Mouse (Mus musculus) gastrocnemius, adult 2 months (tissue): ENCODE measurements around the gene Eps8l2. TPM values are rescaled to one million over a fixed set of nuclear protein-coding genes. Genes with fewer than 3 reads are reported as not detected.

ENCODE experiments used
- DNase-seq: peaks from one replicate; pipeline ENCODE4 v3.0.0; 2022
- H3K27ac ChIP-seq: fragments of 200-600 bp; 2 replicates; pipeline ENCODE4 v1.8.1; 2022; ENCODE audit warnings: mild to moderate bottlenecking
- H3K4me3 ChIP-seq: fragments of 200-600 bp; 2 replicates; pipeline ENCODE4 v1.8.1; 2022; ENCODE audit warnings: mild to moderate bottlenecking, moderate library complexity
- CTCF ChIP-seq: fragments of 200-600 bp; IDR thresholded peaks from 2 replicates; pipeline ENCODE4 v1.8.1; 2022; ENCODE audit warnings: antibody characterized with exemption, mild to moderate bottlenecking, moderate library complexity
- intact Hi-C: fragments of 180-260 bp; cut with DNase I; formaldehyde crosslinking; loops from one replicate; pipeline ENCODE4 v1.15.1; 2025
- long read RNA-seq, 2 experiments: library from polyadenylated mRNA; stranded (forward); transcript quantifications; one replicate each; pipeline ENCODE4 v2.0.0; 2021
- total RNA-seq, 2 experiments: library from RNA; stranded (reverse); gene quantifications; 2 replicates each; pipeline ENCODE4 v1.2.3; 2021

Eps8l2 gene
- total RNA-seq, result 1 to 10 TPM; 2.6 to 3.1 TPM
- long read RNA-seq, experiment 1, partial matches to known transcripts, result 0 of 3 reads
- long read RNA-seq, experiment 1, other reads (novel, unspliced or antisense), result 2 of 3 reads
- long read RNA-seq, experiment 2, partial matches to known transcripts, result 0 of 7 reads
- long read RNA-seq, experiment 2, other reads (novel, unspliced or antisense), result 4 of 7 reads

GRCm38 (mm10) chr7:141338576-141339131 lies at the start of gene Eps8l2:
Gene Eps8l2 (plus strand): TSS chr7:141338880.
- TF ChIP-seq CTCF, result peak; percentile 33; the same call in 1 of the 2 replicates
- Histone ChIP-seq H3K27ac (peak within 1 kb of the TSS; percentile 74), H3K4me3 (peak within 1 kb of the TSS; percentile 64)
- intact Hi-C loops, result no loop called here
- DNase-seq, result peak; percentile 56

- intact Hi-C loops, result no loop called here
- Histone ChIP-seq H3K4me3 (peak within 1 kb of the TSS; percentile 60), H3K27ac (no peak within 1 kb of the TSS)
- no peak for TF ChIP-seq CTCF
- no peak for DNase-seq
These were observed 46.6 kb upstream of the Eps8l2 start, which contains the start of gene Drd4 for GRCm38 (mm10) chr7:141291921-141292582. Gene Drd4 (plus strand): TSS chr7:141292006.

- TF ChIP-seq CTCF, result no peak
- no peak for DNase-seq
- intact Hi-C loops, result no loop called here
- Histone ChIP-seq H3K27ac (no peak overlapping the region), H3K4me3 (no peak overlapping the region)
These were observed 45.9 kb upstream of the Eps8l2 start for GRCm38 (mm10) chr7:141292583-141293388.

- H3K27ac ChIP-seq, result no peak overlapping the region
- TF ChIP-seq CTCF, result peak; percentile 17; the same call in 1 of the 2 replicates
- DNase-seq, result peak; percentile 64
- H3K4me3 ChIP-seq, result peak overlapping the region; percentile 60
- intact Hi-C loops, result no loop called here
These were observed 44.7 kb upstream of the Eps8l2 start for GRCm38 (mm10) chr7:141293852-141294471.

GRCm38 (mm10) chr7:141294479-141294878 lies 44.2 kb upstream of the Eps8l2 start:
- Histone ChIP-seq H3K4me3 (peak overlapping the region; percentile 60), H3K27ac (no peak overlapping the region)
- DNase-seq, result no peak
- intact Hi-C loops, result no loop called here
- TF ChIP-seq CTCF, result no peak

GRCm38 (mm10) chr7:141297926-141298650 lies 40.6 kb upstream of the Eps8l2 start:
- no peak overlapping the region for H3K27ac ChIP-seq
- no peak for DNase-seq
- TF ChIP-seq CTCF, result no peak
- H3K4me3 ChIP-seq, result no peak overlapping the region
- intact Hi-C loops, result no loop called here

GRCm38 (mm10) chr7:141299175-141299574 lies 39.5 kb upstream of the Eps8l2 start:
- TF ChIP-seq CTCF, result no peak
- H3K4me3 ChIP-seq, result no peak overlapping the region
- no peak for DNase-seq
- no peak overlapping the region for H3K27ac ChIP-seq
- intact Hi-C loops, result no loop called here

GRCm38 (mm10) chr7:141301386-141301785 lies 37.3 kb upstream of the Eps8l2 start:
- TF ChIP-seq CTCF, result no peak
- DNase-seq, result no peak
- intact Hi-C loops, result no loop called here
- H3K4me3 ChIP-seq, result no peak overlapping the region
- no peak overlapping the region for H3K27ac ChIP-seq

GRCm38 (mm10) chr7:141302702-141303268 lies 35.9 kb upstream of the Eps8l2 start:
- DNase-seq, result no peak
- no peak for TF ChIP-seq CTCF
- intact Hi-C loops, result no loop called here
- no peak overlapping the region for H3K27ac ChIP-seq
- no peak overlapping the region for H3K4me3 ChIP-seq

GRCm38 (mm10) chr7:141304537-141304936 lies 34.1 kb upstream of the Eps8l2 start:
- DNase-seq, result no peak
- H3K27ac ChIP-seq, result no peak overlapping the region
- H3K4me3 ChIP-seq, result no peak overlapping the region
- no peak for TF ChIP-seq CTCF
- intact Hi-C loops, result no loop called here

GRCm38 (mm10) chr7:141314416-141314815 lies 24.3 kb upstream of the Eps8l2 start:
- Histone ChIP-seq H3K27ac (no peak overlapping the region), H3K4me3 (no peak overlapping the region)
- TF ChIP-seq CTCF, result no peak
- DNase-seq, result no peak
- intact Hi-C loops, result no loop called here
